ENCODE assay signal across 8 mouse cellular contexts in the genomic region with DNA sequence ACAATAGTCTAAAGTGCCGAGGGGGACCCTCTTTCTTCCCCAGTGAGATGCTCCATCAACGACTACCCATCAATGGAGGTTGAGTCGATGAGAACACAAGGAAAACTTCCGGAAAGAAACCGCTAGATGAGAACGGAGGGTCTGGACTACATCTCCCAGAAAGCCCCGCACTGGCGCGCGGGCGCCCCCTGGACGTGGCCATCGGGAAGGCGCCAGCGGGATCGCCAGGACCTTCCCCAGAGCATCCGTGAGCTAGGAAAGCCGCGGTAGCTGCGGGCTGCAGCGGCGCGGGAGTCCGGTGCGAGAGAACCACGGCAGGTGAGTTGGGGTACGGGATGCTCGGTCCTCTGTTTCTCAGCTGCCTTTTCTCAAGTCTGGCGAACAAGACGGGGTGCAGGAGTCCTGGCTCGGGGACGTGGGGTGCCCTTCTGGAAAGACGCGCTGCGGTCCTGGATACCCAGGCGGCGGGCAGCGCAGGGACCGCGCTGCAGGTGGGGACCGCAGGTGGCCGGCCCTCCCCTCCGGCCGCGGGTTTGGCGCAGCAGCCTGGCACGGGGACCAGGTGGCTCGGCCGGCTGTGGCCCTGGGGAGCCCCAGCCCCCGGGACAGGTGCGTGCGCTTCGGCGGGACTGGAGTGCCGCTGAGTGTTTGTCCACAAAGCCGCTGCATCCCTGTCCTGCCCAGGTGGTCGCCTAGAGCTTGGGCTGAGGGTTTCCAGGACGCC. TPM values are rescaled to one million over a fixed set of nuclear protein-coding genes. Genes with fewer than 3 reads are reported as not detected.
DNase-seq lines count a peak whose midpoint lies in the region; ATAC-seq lines count a peak whose summit lies in the region.

A gene (plus strand): TSS at position 192 of the 724 bp plus-strand sequence.

- H3K9ac ChIP-seq in intestine, embryonic 15.5 days: peak within 1 kb of the TSS; percentile 26

- no peaks in the 10 kb centered on the region for H3K9me3 ChIP-seq in intestine, embryonic 15.5 days

- H3K27ac ChIP-seq in intestine, embryonic 15.5 days: no peak within 1 kb of the TSS

- intact Hi-C loops in gastrocnemius, postnatal 36 days (cut with DNase I): no loop called here
- intact Hi-C loops in left cerebral cortex, postnatal 14 days (cut with DNase I): loop anchor here (5.0 kb wide), 1 partner anchor 56 kb away; no protein-coding TSS in a partner anchor

- peak within 1 kb of the TSS; percentile 99 for H3K4me2 ChIP-seq in intestine, embryonic 15.5 days (replicated peaks)

- H3K36me3 ChIP-seq in intestine, embryonic 15.5 days: no peaks in the 10 kb centered on the region

- peak; percentile 77 for DNase-seq in adrenal gland, adult 8-10 months
- peak; percentile 86 for DNase-seq in embryo, embryonic 11.5 days (ENCODE audit: low read depth, low spot score)
- peak; percentile 87 to 90 for DNase-seq in gastrocnemius, postnatal 36 days
- DNase-seq in left cerebral cortex, postnatal 14 days (ENCODE audit: low spot score in 2 of 2): peak; percentile 90 to 96
- DNase-seq in right cerebral cortex, postnatal 14 days: peak; percentile 89
- peak; percentile 94 for DNase-seq in urinary bladder, postnatal 25 days (ENCODE audit: low spot score)

- WGBS in intestine, embryonic 15.5 days: under 1% methylated on average over 58 of the region's 58 CpGs

- H3K4me1 ChIP-seq in intestine, embryonic 15.5 days (replicated peaks): peaks cover 6% of the 10 kb centered on the region; the same call in 1 of the 2 replicates

- peak within 1 kb of the TSS; percentile 55 for H3K4me3 ChIP-seq in intestine, embryonic 15.5 days (replicated peaks)

- peak; percentile 94 for ATAC-seq in intestine, embryonic 15.5 days
- peak; percentile 74 for ATAC-seq in megakaryocyte-erythroid progenitor cell, adult 5-6 weeks (replicated peaks; ENCODE audit: low FRiP score, low TSS enrichment, poor library complexity, severe bottlenecking)

- H3K27me3 ChIP-seq in intestine, embryonic 15.5 days (replicated peaks): peaks cover 7% of the 10 kb centered on the region

RNA-seq across cellular contexts. Expression of the gene that starts here (rescaled TPM):
- 1 to 10 TPM; 5.7 to 8.3 (median 7.3) TPM for total RNA-seq in adrenal gland, adult 8-10 months (2022)
- 1 to 10 TPM; 1.9 to 2.3 TPM for total RNA-seq in gastrocnemius, postnatal 36 days (2021)
- polyA plus RNA-seq in intestine, embryonic 15.5 days (2015; fragmentation: Nextera tagmentation; extraction: Ambion mirVana): 10.2 and 10.9 TPM in 2 replicates
- total RNA-seq in left cerebral cortex, postnatal 14 days (2021): 10 to 100 TPM; 43.8 to 44.9 TPM
- 35.8 and 41.4 TPM in 2 replicates for total RNA-seq in megakaryocyte-erythroid progenitor cell, adult 5-6 weeks (2014; fragmentation: Nextera tagmentation)
- total RNA-seq in megakaryocyte-erythroid progenitor cell, adult 5-6 weeks (2017): 43.9 and 65.4 TPM in 2 replicates
